Mouse (Mus musculus) ovary, postnatal 10 days (tissue): ENCODE results near the gene Cybc1.
A peak's percentile ranks its signal among the peaks of the same experiment; 100 is the strongest.

Experiments
- DNase-seq: peaks from one replicate; pipeline ENCODE4 v3.0.0; 2022; ENCODE audit warnings: low spot score

Gene Cybc1

GRCm38 (mm10) chr11:121216831-121217230 is 12.3 kb downstream of the Cybc1 start:
- no peak for DNase-seq

- DNase-seq: peak; percentile 79
Observed at GRCm38 (mm10) chr11:121204161-121205006, 24.7 kb downstream of the Cybc1 start, which contains the start of the genes Hexdc and Ogfod3. Hexdc (plus strand) TSS chr11:121204433. Ogfod3 (minus strand) TSS chr11:121204711.

GRCm38 (mm10) chr11:121203859-121204160 is 25.3 kb downstream of the Cybc1 start:
- DNase-seq: no peak

- no peak for DNase-seq
Observed at GRCm38 (mm10) chr11:121201436-121202198, 27.5 kb downstream of the Cybc1 start.

GRCm38 (mm10) chr11:121200781-121201180 is 28.3 kb downstream of the Cybc1 start:
- no peak for DNase-seq

GRCm38 (mm10) chr11:121199851-121200250 is 29.3 kb downstream of the Cybc1 start:
- DNase-seq: no peak

- no peak for DNase-seq
Observed at GRCm38 (mm10) chr11:121198622-121199021, 30.5 kb downstream of the Cybc1 start.

GRCm38 (mm10) chr11:121193415-121193814 is 35.7 kb downstream of the Cybc1 start:
- no peak for DNase-seq

- no peak for DNase-seq
Observed at GRCm38 (mm10) chr11:121192742-121193141, 36.4 kb downstream of the Cybc1 start.

- no peak for DNase-seq
Observed at GRCm38 (mm10) chr11:121189681-121190080, 39.4 kb downstream of the Cybc1 start.

- no peak for DNase-seq
Observed at GRCm38 (mm10) chr11:121176285-121177270, 52.5 kb downstream of the Cybc1 start.

- DNase-seq: no peak
Observed at GRCm38 (mm10) chr11:121174234-121174633, 54.9 kb downstream of the Cybc1 start.

GRCm38 (mm10) chr11:121173203-121173602 is 55.9 kb downstream of the Cybc1 start:
- no peak for DNase-seq
